Mouse (Mus musculus): Measurements from ENCODE around the gene Efnb2. TPM values are rescaled to one million over a fixed set of nuclear protein-coding genes. Genes with fewer than 3 reads are reported as not detected.

The Efnb2 gene
- total and polyA plus RNA-seq, 3 experiments: 0.12 to 0.19 TPM; not detected in 1

- Histone ChIP-seq H3K4me3 (ENCODE audit: control insufficient read depth in 1 of 2, insufficient read depth in 1 of 2, low read depth in 2 of 2, low read length in 2 of 2) (no peak overlapping the region), H3K9ac (ENCODE audit: control insufficient read depth, low read depth, low read length, poor library complexity, severe bottlenecking) (no peak overlapping the region), H3K79me2 (ENCODE audit: control insufficient read depth, insufficient read depth, low read length, poor library complexity) (no peaks in the 10 kb centered on the region), H3K27me3 (ENCODE audit: control insufficient read depth in 1 of 2, insufficient read depth in 2 of 2, low read length in 2 of 2) (no peaks in the 10 kb centered on the region), H3K36me3 (ENCODE audit: control insufficient read depth in 1 of 2, insufficient read depth in 2 of 2, low read length in 2 of 2) (no peaks in the 10 kb centered on the region), H3K4me1 (ENCODE audit: control insufficient read depth in 1 of 2, insufficient read depth in 2 of 2, low read length in 2 of 2) (no peaks in the 10 kb centered on the region), H3K27ac (ENCODE audit: control insufficient read depth, low read depth, low read length) (no peak overlapping the region), H3K9me3 (replicated peaks; ENCODE audit: insufficient read depth, low read length) (no peaks in the 10 kb centered on the region)
- DNase-seq (ENCODE audit: low read depth, low spot score): no peak
- TF ChIP-seq CHD2 (IDR thresholded peaks at IDR 0.05; ENCODE audit: low read length) (no peak), UBTF (IDR thresholded peaks at IDR 0.05; ENCODE audit: borderline replicate concordance, insufficient read depth, low read depth, low read length) (no peak), ZKSCAN1 (IDR thresholded peaks at IDR 0.05; ENCODE audit: low read depth, low read length) (no peak), MXI1 (IDR thresholded peaks at IDR 0.05; ENCODE audit: low read depth, low read length) (no peak), ELF1 (IDR thresholded peaks at IDR 0.05; ENCODE audit: low read depth, low read length) (no peak), ZMIZ1 (IDR thresholded peaks at IDR 0.05; ENCODE audit: low read depth, low read length) (no peak), MAFK (IDR thresholded peaks at IDR 0.05; ENCODE audit: borderline replicate concordance, low read depth, low read length) (no peak), TCF12 (IDR thresholded peaks at IDR 0.05; ENCODE audit: low read depth, low read length) (no peak), SIN3A (IDR thresholded peaks at IDR 0.05; ENCODE audit: low read length) (no peak), MYC (IDR thresholded peaks at IDR 0.05; ENCODE audit: low read depth, low read length) (no peak), JUND (IDR thresholded peaks at IDR 0.05; ENCODE audit: low read depth, low read length) (no peak), RAD21 (IDR thresholded peaks at IDR 0.05; ENCODE audit: low read depth, low read length) (no peak), E2F4 (IDR thresholded peaks at IDR 0.05; ENCODE audit: borderline replicate concordance, low read depth, low read length) (no peak), BHLHE40 (IDR thresholded peaks at IDR 0.05; ENCODE audit: borderline replicate concordance, low read depth, low read length) (no peak), USF2 (IDR thresholded peaks at IDR 0.05; ENCODE audit: borderline replicate concordance in 1 of 2, insufficient read depth in 1 of 2, low read depth in 1 of 2, low read length in 2 of 2) (no peak), MEF2A (IDR thresholded peaks at IDR 0.05; ENCODE audit: extremely low read depth, insufficient replicate concordance, low read depth, low read length, poor library complexity, severe bottlenecking) (no peak)
Observed at GRCm38 (mm10) chr8:8631394-8631793, 29.6 kb downstream of the Efnb2 start.

- Histone ChIP-seq H3K4me3 (ENCODE audit: control insufficient read depth in 1 of 2, insufficient read depth in 1 of 2, low read depth in 2 of 2, low read length in 2 of 2) (no peak overlapping the region), H3K4me1 (ENCODE audit: control insufficient read depth in 1 of 2, insufficient read depth in 2 of 2, low read length in 2 of 2) (no peaks in the 10 kb centered on the region), H3K9ac (ENCODE audit: control insufficient read depth, low read depth, low read length, poor library complexity, severe bottlenecking) (no peak overlapping the region), H3K9me3 (replicated peaks; ENCODE audit: insufficient read depth, low read length) (no peaks in the 10 kb centered on the region), H3K79me2 (ENCODE audit: control insufficient read depth, insufficient read depth, low read length, poor library complexity) (no peaks in the 10 kb centered on the region), H3K27me3 (ENCODE audit: control insufficient read depth in 1 of 2, insufficient read depth in 2 of 2, low read length in 2 of 2) (no peaks in the 10 kb centered on the region), H3K27ac (ENCODE audit: control insufficient read depth, low read depth, low read length) (no peak overlapping the region), H3K36me3 (ENCODE audit: control insufficient read depth in 1 of 2, insufficient read depth in 2 of 2, low read length in 2 of 2) (no peaks in the 10 kb centered on the region)
- no peak for TF ChIP-seq TCF12 (IDR thresholded peaks at IDR 0.05; ENCODE audit: low read depth, low read length)
- no peak for TF ChIP-seq POLR2A (IDR thresholded peaks at IDR 0.05; ENCODE audit: control insufficient read depth in 1 of 2, insufficient read depth in 1 of 2, low read depth in 1 of 2, low read length in 2 of 2, poor library complexity in 1 of 2)
- no peak for TF ChIP-seq ZKSCAN1 (IDR thresholded peaks at IDR 0.05; ENCODE audit: low read depth, low read length)
- no peak for TF ChIP-seq MEF2A (IDR thresholded peaks at IDR 0.05; ENCODE audit: extremely low read depth, insufficient replicate concordance, low read depth, low read length, poor library complexity, severe bottlenecking)
- no peak for TF ChIP-seq TBP (IDR thresholded peaks at IDR 0.05; ENCODE audit: low read depth, low read length)
- no peak for TF ChIP-seq POLR2AphosphoS2 (IDR thresholded peaks at IDR 0.05; ENCODE audit: low read length)
- TF ChIP-seq GATA1 (IDR thresholded peaks at IDR 0.05; ENCODE audit: low read depth, low read length): no peak
- no peak for TF ChIP-seq POLR2AphosphoS5 (IDR thresholded peaks at IDR 0.05; ENCODE audit: borderline replicate concordance, low read depth, low read length)
- no peak for DNase-seq (ENCODE audit: low read depth, low spot score)
Observed at GRCm38 (mm10) chr8:8624017-8624416, 37.0 kb downstream of the Efnb2 start.

All from MEL (cell line).